ENCODE assay signal across 26 mouse cellular contexts in genomic region chr10:116977858-116978257, GRCm38 (mm10). TPM values are rescaled to one million over a fixed set of nuclear protein-coding genes. Genes with fewer than 3 reads are reported as not detected.
DNase-seq lines count a peak whose midpoint lies in the region; ATAC-seq and TF ChIP-seq lines count a peak whose summit lies in the region.
"Had no signal": no experiment of that assay in that cellular context is flagged by ENCODE, and none has a peak within 500 bp of the region (broad histone marks: within the 10 kb centered on the region; RNA-seq: fewer than 3 reads in every experiment).

No protein-coding gene starts in this region.

- no peak for TF ChIP-seq CTCF in kidney, adult 2 months (conservative IDR thresholded peaks at IDR 0.05; ENCODE audit: insufficient read depth, insufficient read length, low read depth, low read length)

- H3K4me3 ChIP-seq in kidney, adult 2 months (ENCODE audit: insufficient read depth, low read depth, low read length) = no peak overlapping the region
- H3K4me3 ChIP-seq in kidney, embryonic 14.5 days (ENCODE audit: low read length) = no peak overlapping the region
- no peak overlapping the region for H3K4me3 ChIP-seq in kidney, embryonic 16.5 days (ENCODE audit: low read length)
- H3K4me3 ChIP-seq: embryonic facial prominence, embryonic 12.5 days; forebrain, embryonic 12.5 days; heart, embryonic 13.5 days; hindbrain, embryonic 12.5 days had no signal

- H3K9ac ChIP-seq in kidney, embryonic 14.5 days (ENCODE audit: low read depth, low read length) = no peak overlapping the region
- no peak overlapping the region for H3K9ac ChIP-seq in kidney, embryonic 16.5 days (replicated peaks; ENCODE audit: low read length)
- H3K9ac ChIP-seq: embryonic facial prominence, embryonic 12.5 days; forebrain, embryonic 12.5 days; heart, embryonic 13.5 days; hindbrain, embryonic 12.5 days had no signal

- no peaks in the 10 kb centered on the region for H3K27me3 ChIP-seq in kidney, adult 2 months (replicated peaks; ENCODE audit: control insufficient read depth, insufficient read depth, low read length)
- H3K27me3 ChIP-seq in kidney, embryonic 14.5 days (ENCODE audit: control insufficient read depth, insufficient read depth, low read length) = no peaks in the 10 kb centered on the region
- H3K27me3 ChIP-seq in kidney, embryonic 16.5 days (ENCODE audit: insufficient read depth, low read length) = no peaks in the 10 kb centered on the region
- H3K27me3 ChIP-seq: embryonic facial prominence, embryonic 12.5 days; forebrain, embryonic 12.5 days; heart, embryonic 13.5 days; hindbrain, embryonic 12.5 days had no signal

- peak; percentile 85 for DNase-seq in kidney, adult 2 months
- peak; percentile 44 to 57 for DNase-seq in kidney, postnatal 25 days
- no peak for DNase-seq in cerebellum, adult 9-10 months
- DNase-seq: adrenal gland, postnatal 10 days; cerebellum, adult 11 months; cerebellum, adult 8-10 months; cerebellum, postnatal 25 days; gastrocnemius, postnatal 14 days; heart, postnatal 4 days had no signal

- no peaks in the 10 kb centered on the region for H3K36me3 ChIP-seq in kidney, adult 2 months (ENCODE audit: control insufficient read depth, insufficient read depth, low read length)
- H3K36me3 ChIP-seq in kidney, embryonic 14.5 days (ENCODE audit: control insufficient read depth, insufficient read depth, low read length) = no peaks in the 10 kb centered on the region
- no peaks in the 10 kb centered on the region for H3K36me3 ChIP-seq in kidney, embryonic 16.5 days (ENCODE audit: insufficient read depth, low read length)
- H3K36me3 ChIP-seq: embryonic facial prominence, embryonic 12.5 days; forebrain, embryonic 12.5 days; G1E; heart, embryonic 13.5 days; hindbrain, embryonic 12.5 days had no signal

- no peak for ATAC-seq in kidney, embryonic 14.5 days (ENCODE audit: low FRiP score, low TSS enrichment)
- no peak; the same call in 1 of the 2 replicates for ATAC-seq in kidney, embryonic 16.5 days (ENCODE audit: low FRiP score, low TSS enrichment)
- no peak for ATAC-seq in erythroblast, adult 5-6 weeks (replicated peaks; ENCODE audit: low FRiP score, poor library complexity, severe bottlenecking)
- ATAC-seq: forebrain, embryonic 16.5 days; hindbrain, embryonic 16.5 days had no signal

- no peaks in the 10 kb centered on the region for H3K9me3 ChIP-seq in kidney, embryonic 14.5 days (ENCODE audit: control insufficient read depth, low read length)
- peaks cover 4% of the 10 kb centered on the region; the same call in 1 of the 2 replicates for H3K9me3 ChIP-seq in kidney, embryonic 16.5 days (ENCODE audit: low read length)
- H3K9me3 ChIP-seq: embryonic facial prominence, embryonic 12.5 days; forebrain, embryonic 12.5 days; G1E; heart, embryonic 13.5 days; hindbrain, embryonic 12.5 days had no signal

- TF ChIP-seq POLR2A in kidney, adult 2 months (IDR thresholded peaks at IDR 0.05; ENCODE audit: low read depth, low read length) = no peak

- H3K27ac ChIP-seq in kidney, adult 2 months (ENCODE audit: insufficient read depth, low read depth, low read length) = peak overlapping the region; percentile 100
- H3K27ac ChIP-seq in kidney, embryonic 14.5 days (ENCODE audit: low read depth, low read length) = no peak overlapping the region
- peak overlapping the region; percentile 20; the same call in 1 of the 2 replicates for H3K27ac ChIP-seq in kidney, embryonic 16.5 days (ENCODE audit: low read length)
- H3K27ac ChIP-seq: embryonic facial prominence, embryonic 12.5 days; forebrain, embryonic 12.5 days; heart, embryonic 13.5 days; hindbrain, embryonic 12.5 days had no signal

- H3K4me1 ChIP-seq in kidney, adult 2 months (ENCODE audit: control insufficient read depth, insufficient read depth, low read length) = peaks cover 27% of the 10 kb centered on the region
- H3K4me1 ChIP-seq in kidney, embryonic 14.5 days (ENCODE audit: control insufficient read depth, insufficient read depth, low read length) = 0 out of 2 replicates have a peak, but pooled peaks cover 3% of the 10 kb centered on the region
- peaks cover 7% of the 10 kb centered on the region; the same call in 1 of the 2 replicates for H3K4me1 ChIP-seq in kidney, embryonic 16.5 days (ENCODE audit: insufficient read depth, low read length)
- H3K4me1 ChIP-seq: embryonic facial prominence, embryonic 12.5 days; forebrain, embryonic 12.5 days; heart, embryonic 13.5 days; hindbrain, embryonic 12.5 days had no signal

- WGBS in kidney, adult 2 months = 64% methylated on average over 2 of the region's 2 CpGs
- WGBS in kidney, embryonic 14.5 days = 66% methylated on average over 2 of the region's 2 CpGs
- 60% methylated on average over 2 of the region's 2 CpGs for WGBS in kidney, embryonic 16.5 days

- H3K4me2 ChIP-seq in kidney, embryonic 14.5 days (replicated peaks; ENCODE audit: low read depth, low read length) = no peak overlapping the region
- H3K4me2 ChIP-seq in kidney, embryonic 16.5 days (replicated peaks; ENCODE audit: low read depth, low read length) = no peak overlapping the region
- H3K4me2 ChIP-seq: embryonic facial prominence, embryonic 12.5 days; forebrain, embryonic 12.5 days; heart, embryonic 13.5 days; hindbrain, embryonic 12.5 days had no signal

RNA-seq across cellular contexts. Expression of gene Gm10271, which starts 5.4 kb away (rescaled TPM):
- not detected in 2 replicates for polyA plus RNA-seq in kidney, adult 2 months (2012; rRNA removed)
- not detected in 2 replicates for polyA plus RNA-seq in kidney, embryonic 14.5 days (2014; fragmentation: Nextera tagmentation; extraction: Ambion mirVana)
- not detected in 2 replicates for polyA plus RNA-seq in kidney, embryonic 16.5 days (2015; fragmentation: Nextera tagmentation; extraction: Ambion mirVana)
- not detected in 2 replicates for total RNA-seq in erythroblast, adult 5-6 weeks (2015; ENCODE audit: low replicate concordance)
- not detected in 2 replicates for total RNA-seq in erythroblast, adult 5-6 weeks (2017; ENCODE audit: low replicate concordance)
- total RNA-seq: adrenal gland, postnatal 10 days; adrenal gland, postnatal 4 days; G1E; gastrocnemius, adult 18-20 months; gastrocnemius, postnatal 14 days; granulocyte monocyte progenitor cell, adult 5-6 weeks; heart, postnatal 4 days had no signal
- polyA plus RNA-seq: brain, embryonic 14.5 days; cortical plate, adult 2 months; embryonic facial prominence, embryonic 12.5 days; forebrain, embryonic 12.5 days; forebrain, embryonic 16.5 days; frontal cortex, adult 2 months; G1E; heart, embryonic 13.5 days; heart, postnatal 0 days; hindbrain, embryonic 12.5 days; hindbrain, embryonic 16.5 days had no signal

RNA-seq across cellular contexts. Expression of gene Best3, which starts 8.3 kb away (rescaled TPM):
- polyA plus RNA-seq in kidney, adult 2 months (2012; rRNA removed) = 0.97 and 1.1 TPM in 2 replicates
- polyA plus RNA-seq in kidney, embryonic 14.5 days (2014; fragmentation: Nextera tagmentation; extraction: Ambion mirVana) = not detected in 2 replicates
- 0.18 and 0.32 TPM in 2 replicates for polyA plus RNA-seq in kidney, embryonic 16.5 days (2015; fragmentation: Nextera tagmentation; extraction: Ambion mirVana)
- total RNA-seq in erythroblast, adult 5-6 weeks (2015; ENCODE audit: low replicate concordance) = not detected in 2 replicates
- not detected in 2 replicates for total RNA-seq in erythroblast, adult 5-6 weeks (2017; ENCODE audit: low replicate concordance)
- total RNA-seq: G1E; granulocyte monocyte progenitor cell, adult 5-6 weeks had no signal
- polyA plus RNA-seq: forebrain, embryonic 16.5 days; G1E had no signal

RNA-seq across cellular contexts. Expression of gene Rab3ip, which starts 27.3 kb away (rescaled TPM):
- 641 and 892 TPM in 2 replicates for polyA plus RNA-seq in kidney, adult 2 months (2012; rRNA removed)
- polyA plus RNA-seq in kidney, embryonic 14.5 days (2014; fragmentation: Nextera tagmentation; extraction: Ambion mirVana) = 71.4 and 102 TPM in 2 replicates
- 136 and 141 TPM in 2 replicates for polyA plus RNA-seq in kidney, embryonic 16.5 days (2015; fragmentation: Nextera tagmentation; extraction: Ambion mirVana)
- 0.63 and 2.5 TPM in 2 replicates for total RNA-seq in erythroblast, adult 5-6 weeks (2015; ENCODE audit: low replicate concordance)
- 1.8 and 3.7 TPM in 2 replicates for total RNA-seq in erythroblast, adult 5-6 weeks (2017; ENCODE audit: low replicate concordance)
